Mouse (Mus musculus) myocyte (in vitro differentiated cells): ENCODE measurements around the gene Ruvbl1. TPM values are rescaled to one million over a fixed set of nuclear protein-coding genes. Genes with fewer than 3 reads are reported as not detected.

Experiments used
- H3K27me3 ChIP-seq: one replicate; pipeline ENCODE4 v1.6.1; 2011; ENCODE audit not compliant: control insufficient read depth, insufficient read depth, insufficient read length
- H3K36me3 ChIP-seq: one replicate; pipeline ENCODE4 v1.6.1; 2011; ENCODE audit not compliant: control insufficient read depth, insufficient read depth
- H3K4me2 ChIP-seq: one replicate; pipeline ENCODE4 v1.6.1; 2011; ENCODE audit warnings: low read depth, control low read depth
- H3K4me3 ChIP-seq: one replicate; pipeline ENCODE4 v1.5.1; 2011; ENCODE audit warnings: mild to moderate bottlenecking, control low read depth, moderate library complexity
- H3K79me2 ChIP-seq: one replicate; pipeline ENCODE4 v1.6.1; 2011; ENCODE audit not compliant: control insufficient read depth, insufficient read depth
- H3ac ChIP-seq: one replicate; pipeline ENCODE4 v1.6.1; 2011; ENCODE audit not compliant: control insufficient read depth, insufficient read length
- CEBPB ChIP-seq: IDR thresholded peaks from 2 replicates; pipeline ENCODE4 v1.6.1; 2011; ENCODE audit warnings: mild to moderate bottlenecking, moderate library complexity; ENCODE audit not compliant: poor library complexity, insufficient read depth, severe bottlenecking
- E2F4 ChIP-seq: IDR thresholded peaks from one replicate; pipeline ENCODE4 v1.6.1; 2011; ENCODE audit warnings: mild to moderate bottlenecking, control low read depth, moderate library complexity; ENCODE audit not compliant: insufficient read depth
- MAX ChIP-seq: IDR thresholded peaks from one replicate; pipeline ENCODE4 v1.6.1; 2011; ENCODE audit warnings: low read depth, mild to moderate bottlenecking, control low read depth
- MYOD1 ChIP-seq, 3 experiments: IDR thresholded peaks; one replicate each; pipeline ENCODE4 v1.6.1; 2011; ENCODE audit warnings: control low read depth in 2 of 3, low read depth in 2 of 3, mild to moderate bottlenecking in 2 of 3, moderate library complexity in 1 of 3; ENCODE audit not compliant: insufficient read length in 2 of 3, control insufficient read depth in 1 of 3
- MYOG ChIP-seq, 3 experiments: IDR thresholded peaks; one replicate each; pipeline ENCODE4 v1.6.1; 2011; ENCODE audit warnings: control low read depth in 2 of 3, low read depth in 2 of 3, mild to moderate bottlenecking in 2 of 3; ENCODE audit not compliant: insufficient read length in 2 of 3, control insufficient read depth in 1 of 3, insufficient read depth in 1 of 3
- POLR2A ChIP-seq: IDR thresholded peaks from one replicate; pipeline ENCODE4 v1.6.1; 2011; ENCODE audit warnings: low read depth, mild to moderate bottlenecking, control low read depth, moderate library complexity; ENCODE audit not compliant: insufficient read length
- POLR2AphosphoS2 ChIP-seq: IDR thresholded peaks from one replicate; pipeline ENCODE4 v1.6.1; 2011; ENCODE audit warnings: low read depth, control low read depth; ENCODE audit not compliant: insufficient read length
- REST ChIP-seq: IDR thresholded peaks from one replicate; pipeline ENCODE4 v1.6.1; 2011; ENCODE audit warnings: mild to moderate bottlenecking, control low read depth, moderate library complexity; ENCODE audit not compliant: insufficient read depth, insufficient read length
- SRF ChIP-seq: IDR thresholded peaks from one replicate; pipeline ENCODE4 v1.6.1; 2011; ENCODE audit warnings: low read depth; ENCODE audit not compliant: control insufficient read depth, insufficient read length
- TCF12 ChIP-seq: IDR thresholded peaks from one replicate; pipeline ENCODE4 v1.6.1; 2011; ENCODE audit warnings: mild to moderate bottlenecking, control low read depth; ENCODE audit not compliant: poor library complexity, insufficient read depth, severe bottlenecking
- TCF3 ChIP-seq: IDR thresholded peaks from one replicate; pipeline ENCODE4 v1.6.1; 2011; ENCODE audit warnings: low read depth, control low read depth; ENCODE audit not compliant: insufficient read length
- USF1 ChIP-seq: IDR thresholded peaks from one replicate; pipeline ENCODE4 v1.6.1; 2011; ENCODE audit warnings: low read depth, mild to moderate bottlenecking, control low read depth, moderate library complexity
- polyA plus RNA-seq: library from polyadenylated mRNA; unstranded; fragments of >200 nt; fragmentation: generic; extraction: Trizol; gene quantifications from one replicate; pipeline ENCODE4 v1.2.1, GENCODE M21; 2012; ENCODE audit warnings: missing spikeins

Ruvbl1 gene
- polyA plus RNA-seq, 1 experiment = 58.6 TPM

- no peak overlapping the region for H3K4me2 ChIP-seq
- no peaks in the 10 kb centered on the region for H3K27me3 ChIP-seq
- no peak overlapping the region for H3ac ChIP-seq
- peaks cover 54% of the 10 kb centered on the region for H3K36me3 ChIP-seq
- TF ChIP-seq USF1 = no peak
- TF ChIP-seq MYOG (IDR thresholded peaks at IDR 0.05; ENCODE audit: control insufficient read depth in 1 of 3, insufficient read depth in 1 of 3, insufficient read length in 2 of 3, low read depth in 2 of 3) = no peak
- no peak for TF ChIP-seq REST
- TF ChIP-seq MYOD1 (IDR thresholded peaks at IDR 0.05; ENCODE audit: control insufficient read depth in 1 of 3, insufficient read length in 2 of 3, low read depth in 2 of 3) = no peak
- no peak for TF ChIP-seq TCF12
- no peak for TF ChIP-seq SRF
- TF ChIP-seq MAX = no peak
- H3K4me3 ChIP-seq = no peak overlapping the region
- H3K79me2 ChIP-seq = peaks cover 64% of the 10 kb centered on the region
Measured at GRCm38 (mm10) chr6:88514546-88514945, 49.3 kb downstream of the Ruvbl1 start.

GRCm38 (mm10) chr6:88515971-88516370, 50.8 kb downstream of the Ruvbl1 start:
- peaks cover 64% of the 10 kb centered on the region for H3K79me2 ChIP-seq
- TF ChIP-seq TCF12 (no peak), USF1 (no peak), SRF (no peak), MAX (no peak), MYOG (IDR thresholded peaks at IDR 0.05; ENCODE audit: control insufficient read depth in 1 of 3, insufficient read depth in 1 of 3, insufficient read length in 2 of 3, low read depth in 2 of 3) (no peak), REST (no peak), CEBPB (no peak), POLR2AphosphoS2 (no peak), MYOD1 (IDR thresholded peaks at IDR 0.05; ENCODE audit: control insufficient read depth in 1 of 3, insufficient read length in 2 of 3, low read depth in 2 of 3) (no peak)
- H3K27me3 ChIP-seq = no peaks in the 10 kb centered on the region
- H3K4me2 ChIP-seq = no peak overlapping the region
- H3K36me3 ChIP-seq = peaks cover 40% of the 10 kb centered on the region
- H3K4me3 ChIP-seq = no peak overlapping the region
- H3ac ChIP-seq = no peak overlapping the region

DNA sequence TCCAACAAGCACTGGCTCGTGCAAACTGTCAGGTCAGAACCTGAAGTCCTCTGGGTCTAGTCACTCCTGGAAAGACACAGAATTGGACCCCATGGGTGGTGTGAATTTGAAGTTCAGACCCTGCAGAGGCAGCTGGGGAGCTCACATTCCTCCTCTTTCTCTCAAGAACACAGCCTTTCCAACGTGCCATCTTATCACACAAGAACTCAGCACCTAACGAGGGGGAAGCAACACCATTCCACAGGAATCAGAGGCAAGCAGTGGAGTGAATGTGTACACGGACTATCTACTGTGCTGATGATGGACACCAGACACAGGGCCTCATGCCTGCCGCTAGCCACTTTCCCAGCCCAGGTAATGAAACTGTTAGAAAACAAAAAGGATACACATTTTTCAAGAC, 51.5 kb downstream of the Ruvbl1 start:
- Histone ChIP-seq H3K4me3 (no peak overlapping the region), H3K4me2 (peak overlapping the region; percentile 88), H3K79me2 (peaks cover 64% of the 10 kb centered on the region), H3K27me3 (no peaks in the 10 kb centered on the region), H3K36me3 (peaks cover 33% of the 10 kb centered on the region), H3ac (no peak overlapping the region)
- TF ChIP-seq REST = no peak
- TF ChIP-seq USF1 = no peak
- TF ChIP-seq CEBPB = no peak
- no peak for TF ChIP-seq MYOG (IDR thresholded peaks at IDR 0.05; ENCODE audit: control insufficient read depth in 1 of 3, insufficient read depth in 1 of 3, insufficient read length in 2 of 3, low read depth in 2 of 3)
- TF ChIP-seq TCF3 = no peak
- no peak for TF ChIP-seq POLR2A
- no peak for TF ChIP-seq MAX
- TF ChIP-seq TCF12 = no peak
- TF ChIP-seq SRF = no peak
- no peak for TF ChIP-seq MYOD1 (IDR thresholded peaks at IDR 0.05; ENCODE audit: control insufficient read depth in 1 of 3, insufficient read length in 2 of 3, low read depth in 2 of 3)
- TF ChIP-seq E2F4 = no peak

- TF ChIP-seq E2F4 (no peak), SRF (no peak), POLR2A (no peak), USF1 (no peak), MAX (no peak), MYOD1 (IDR thresholded peaks at IDR 0.05; ENCODE audit: control insufficient read depth in 1 of 3, insufficient read length in 2 of 3, low read depth in 2 of 3) (no peak)
- Histone ChIP-seq H3K4me3 (peak overlapping the region; percentile 87), H3K27me3 (no peaks in the 10 kb centered on the region), H3K79me2 (peaks cover 56% of the 10 kb centered on the region), H3K4me2 (peak overlapping the region; percentile 88), H3K36me3 (peaks cover 22% of the 10 kb centered on the region), H3ac (peak overlapping the region; percentile 81)
Measured at GRCm38 (mm10) chr6:88517701-88518403, 52.6 kb downstream of the Ruvbl1 start.
